Mouse (Mus musculus) myocyte (in vitro differentiated cells): ENCODE data around the gene T2.

Source experiments
- CEBPB ChIP-seq: IDR thresholded peaks from 2 replicates; pipeline ENCODE4 v1.6.1; 2011; ENCODE audit warnings: mild to moderate bottlenecking, moderate library complexity; ENCODE audit not compliant: poor library complexity, insufficient read depth, severe bottlenecking
- E2F4 ChIP-seq: IDR thresholded peaks from one replicate; pipeline ENCODE4 v1.6.1; 2011; ENCODE audit warnings: mild to moderate bottlenecking, control low read depth, moderate library complexity; ENCODE audit not compliant: insufficient read depth
- MAX ChIP-seq: IDR thresholded peaks from one replicate; pipeline ENCODE4 v1.6.1; 2011; ENCODE audit warnings: low read depth, mild to moderate bottlenecking, control low read depth
- MYOD1 ChIP-seq, 3 experiments: IDR thresholded peaks; one replicate each; pipeline ENCODE4 v1.6.1; 2011; ENCODE audit warnings: control low read depth in 2 of 3, low read depth in 2 of 3, mild to moderate bottlenecking in 2 of 3, moderate library complexity in 1 of 3; ENCODE audit not compliant: insufficient read length in 2 of 3, control insufficient read depth in 1 of 3
- MYOG ChIP-seq, 3 experiments: IDR thresholded peaks; one replicate each; pipeline ENCODE4 v1.6.1; 2011; ENCODE audit warnings: control low read depth in 2 of 3, low read depth in 2 of 3, mild to moderate bottlenecking in 2 of 3; ENCODE audit not compliant: insufficient read length in 2 of 3, control insufficient read depth in 1 of 3, insufficient read depth in 1 of 3
- POLR2A ChIP-seq: IDR thresholded peaks from one replicate; pipeline ENCODE4 v1.6.1; 2011; ENCODE audit warnings: low read depth, mild to moderate bottlenecking, control low read depth, moderate library complexity; ENCODE audit not compliant: insufficient read length
- POLR2AphosphoS2 ChIP-seq: IDR thresholded peaks from one replicate; pipeline ENCODE4 v1.6.1; 2011; ENCODE audit warnings: low read depth, control low read depth; ENCODE audit not compliant: insufficient read length
- REST ChIP-seq: IDR thresholded peaks from one replicate; pipeline ENCODE4 v1.6.1; 2011; ENCODE audit warnings: mild to moderate bottlenecking, control low read depth, moderate library complexity; ENCODE audit not compliant: insufficient read depth, insufficient read length
- SRF ChIP-seq: IDR thresholded peaks from one replicate; pipeline ENCODE4 v1.6.1; 2011; ENCODE audit warnings: low read depth; ENCODE audit not compliant: control insufficient read depth, insufficient read length
- TCF12 ChIP-seq: IDR thresholded peaks from one replicate; pipeline ENCODE4 v1.6.1; 2011; ENCODE audit warnings: mild to moderate bottlenecking, control low read depth; ENCODE audit not compliant: poor library complexity, insufficient read depth, severe bottlenecking
- TCF3 ChIP-seq: IDR thresholded peaks from one replicate; pipeline ENCODE4 v1.6.1; 2011; ENCODE audit warnings: low read depth, control low read depth; ENCODE audit not compliant: insufficient read length
- USF1 ChIP-seq: IDR thresholded peaks from one replicate; pipeline ENCODE4 v1.6.1; 2011; ENCODE audit warnings: low read depth, mild to moderate bottlenecking, control low read depth, moderate library complexity

DNA sequence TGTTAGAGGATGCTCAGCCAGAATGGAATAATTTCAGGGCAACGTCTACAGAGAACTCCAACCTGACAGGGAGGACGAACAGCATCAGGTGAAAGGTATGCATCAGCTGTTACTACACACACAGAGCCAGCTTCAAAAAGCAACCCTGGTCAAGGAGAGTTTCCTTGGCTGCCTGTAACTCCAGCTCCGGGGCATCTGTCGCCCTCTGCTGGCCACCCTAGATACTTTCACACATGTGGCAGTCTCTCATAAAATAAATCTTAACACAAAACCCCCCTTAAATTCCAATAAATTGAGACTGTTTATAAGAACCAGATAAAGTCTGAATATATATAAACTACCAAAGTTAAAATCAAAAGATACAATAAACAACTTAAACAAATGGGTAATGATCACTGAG lies 105.8 kb downstream of the T2 start:
- TF ChIP-seq POLR2A = no peak
- TF ChIP-seq MAX = no peak
- no peak for TF ChIP-seq USF1
- no peak for TF ChIP-seq E2F4
- no peak for TF ChIP-seq MYOD1 (IDR thresholded peaks at IDR 0.05; ENCODE audit: control insufficient read depth in 1 of 3, insufficient read length in 2 of 3, low read depth in 2 of 3)
- TF ChIP-seq SRF = no peak
- TF ChIP-seq MYOG (IDR thresholded peaks at IDR 0.05; ENCODE audit: control insufficient read depth in 1 of 3, insufficient read depth in 1 of 3, insufficient read length in 2 of 3, low read depth in 2 of 3) = no peak
- no peak for TF ChIP-seq TCF12
- TF ChIP-seq POLR2AphosphoS2 = no peak
- TF ChIP-seq REST = no peak
- no peak for TF ChIP-seq CEBPB
- no peak for TF ChIP-seq TCF3
